Mouse (Mus musculus): ENCODE data around the gene Ift43. TPM values are rescaled to one million over a fixed set of nuclear protein-coding genes. Genes with fewer than 3 reads are reported as not detected.

Gene Ift43
- total and polyA plus RNA-seq, 3 experiments, result 0.42 to 1.9 TPM; not detected in 1

- no peak for TF ChIP-seq HCFC1 (IDR thresholded peaks at IDR 0.05; ENCODE audit: low read depth, low read length)
- no peak for TF ChIP-seq E2F4 (IDR thresholded peaks at IDR 0.05; ENCODE audit: borderline replicate concordance, low read depth, low read length)
- no peak for TF ChIP-seq RCOR1 (IDR thresholded peaks at IDR 0.05; ENCODE audit: low read depth, low read length)
- no peak for TF ChIP-seq MXI1 (IDR thresholded peaks at IDR 0.05; ENCODE audit: low read depth, low read length)
- TF ChIP-seq JUND (IDR thresholded peaks at IDR 0.05; ENCODE audit: low read depth, low read length), result no peak
- no peak for TF ChIP-seq KAT2A (conservative IDR thresholded peaks at IDR 0.05; ENCODE audit: low read depth, low read length)
- no peak for TF ChIP-seq CHD1 (IDR thresholded peaks at IDR 0.05; ENCODE audit: low read depth, low read length)
- no peak for TF ChIP-seq RAD21 (IDR thresholded peaks at IDR 0.05; ENCODE audit: low read depth, low read length)
- no peak for TF ChIP-seq POLR2AphosphoS2 (IDR thresholded peaks at IDR 0.05; ENCODE audit: low read length)
- no peak for TF ChIP-seq TAL1 (IDR thresholded peaks at IDR 0.05; ENCODE audit: low read length)
- no peak for TF ChIP-seq GABPA (IDR thresholded peaks at IDR 0.05; ENCODE audit: low read depth, low read length)
- TF ChIP-seq TCF12 (IDR thresholded peaks at IDR 0.05; ENCODE audit: low read depth, low read length), result no peak
- TF ChIP-seq ZMIZ1 (IDR thresholded peaks at IDR 0.05; ENCODE audit: low read depth, low read length), result no peak
- no peak for TF ChIP-seq TBP (IDR thresholded peaks at IDR 0.05; ENCODE audit: low read depth, low read length)
- no peak for TF ChIP-seq POLR2AphosphoS5 (IDR thresholded peaks at IDR 0.05; ENCODE audit: borderline replicate concordance, low read depth, low read length)
- Histone ChIP-seq H3K4me1 (ENCODE audit: control insufficient read depth in 1 of 2, insufficient read depth in 2 of 2, low read length in 2 of 2) (peaks cover 0 to 12% of the 10 kb centered on the region in 2 experiments; a peak in 2 of 4 replicates), H3K79me2 (ENCODE audit: control insufficient read depth, insufficient read depth, low read length, poor library complexity) (no peaks in the 10 kb centered on the region), H3K4me3 (ENCODE audit: control insufficient read depth in 1 of 2, insufficient read depth in 1 of 2, low read depth in 2 of 2, low read length in 2 of 2) (no peak overlapping the region), H3K36me3 (ENCODE audit: control insufficient read depth in 1 of 2, insufficient read depth in 2 of 2, low read length in 2 of 2) (peaks cover 0 to 6% of the 10 kb centered on the region in 2 experiments; a peak in 2 of 4 replicates), H3K9ac (ENCODE audit: control insufficient read depth, low read depth, low read length, poor library complexity, severe bottlenecking) (no peak overlapping the region), H3K9me3 (replicated peaks; ENCODE audit: insufficient read depth, low read length) (no peaks in the 10 kb centered on the region), H3K27ac (ENCODE audit: control insufficient read depth, low read depth, low read length) (no peak overlapping the region), H3K27me3 (ENCODE audit: control insufficient read depth in 1 of 2, insufficient read depth in 2 of 2, low read length in 2 of 2) (no peaks in the 10 kb centered on the region)
- no peak for DNase-seq (ENCODE audit: low read depth, low spot score)
These were observed 72.8 kb downstream of the Ift43 start for GRCm38 (mm10) chr12:86155176-86155575.

- no peak for DNase-seq (ENCODE audit: low read depth, low spot score)
- H3K4me3 ChIP-seq (ENCODE audit: control insufficient read depth in 1 of 2, insufficient read depth in 1 of 2, low read depth in 2 of 2, low read length in 2 of 2), result no peak overlapping the region
- TF ChIP-seq HCFC1 (IDR thresholded peaks at IDR 0.05; ENCODE audit: low read depth, low read length), result no peak
- no peak for TF ChIP-seq RCOR1 (IDR thresholded peaks at IDR 0.05; ENCODE audit: low read depth, low read length)
- no peak for TF ChIP-seq NRF1 (IDR thresholded peaks at IDR 0.05; ENCODE audit: insufficient read depth, low read depth, low read length, poor library complexity, severe bottlenecking)
- no peak for TF ChIP-seq MYC (IDR thresholded peaks at IDR 0.05; ENCODE audit: low read depth, low read length)
- no peak for TF ChIP-seq CHD2 (IDR thresholded peaks at IDR 0.05; ENCODE audit: low read length)
- TF ChIP-seq CTCF (IDR thresholded peaks at IDR 0.05 in 2 of 3, conservative IDR thresholded peaks at IDR 0.05 in 1 of 3; ENCODE audit: control insufficient read depth in 1 of 3, insufficient read depth in 1 of 3, low read depth in 2 of 3, low read length in 3 of 3, poor library complexity in 1 of 3, severe bottlenecking in 1 of 3), result no peak
- TF ChIP-seq SIN3A (IDR thresholded peaks at IDR 0.05; ENCODE audit: low read length), result no peak
- no peak for TF ChIP-seq USF2 (IDR thresholded peaks at IDR 0.05; ENCODE audit: borderline replicate concordance in 1 of 2, insufficient read depth in 1 of 2, low read depth in 1 of 2, low read length in 2 of 2)
- TF ChIP-seq USF1 (IDR thresholded peaks at IDR 0.05; ENCODE audit: low read depth, low read length), result no peak
- no peak overlapping the region for H3K27ac ChIP-seq (ENCODE audit: control insufficient read depth, low read depth, low read length)
- H3K36me3 ChIP-seq (ENCODE audit: control insufficient read depth in 1 of 2, insufficient read depth in 2 of 2, low read length in 2 of 2), result peaks cover 0 to 2% of the 10 kb centered on the region in 2 experiments; a peak in 2 of 4 replicates
- no peaks in the 10 kb centered on the region for H3K9me3 ChIP-seq (replicated peaks; ENCODE audit: insufficient read depth, low read length)
- peaks cover 0 to 8% of the 10 kb centered on the region in 2 experiments; a peak in 2 of 4 replicates for H3K4me1 ChIP-seq (ENCODE audit: control insufficient read depth in 1 of 2, insufficient read depth in 2 of 2, low read length in 2 of 2)
- no peaks in the 10 kb centered on the region for H3K27me3 ChIP-seq (ENCODE audit: control insufficient read depth in 1 of 2, insufficient read depth in 2 of 2, low read length in 2 of 2)
- H3K9ac ChIP-seq (ENCODE audit: control insufficient read depth, low read depth, low read length, poor library complexity, severe bottlenecking), result no peak overlapping the region
- H3K79me2 ChIP-seq (ENCODE audit: control insufficient read depth, insufficient read depth, low read length, poor library complexity), result no peaks in the 10 kb centered on the region
These were observed 74.8 kb downstream of the Ift43 start for GRCm38 (mm10) chr12:86157166-86157565.

Measured in MEL (cell line).